In the genomic region with DNA sequence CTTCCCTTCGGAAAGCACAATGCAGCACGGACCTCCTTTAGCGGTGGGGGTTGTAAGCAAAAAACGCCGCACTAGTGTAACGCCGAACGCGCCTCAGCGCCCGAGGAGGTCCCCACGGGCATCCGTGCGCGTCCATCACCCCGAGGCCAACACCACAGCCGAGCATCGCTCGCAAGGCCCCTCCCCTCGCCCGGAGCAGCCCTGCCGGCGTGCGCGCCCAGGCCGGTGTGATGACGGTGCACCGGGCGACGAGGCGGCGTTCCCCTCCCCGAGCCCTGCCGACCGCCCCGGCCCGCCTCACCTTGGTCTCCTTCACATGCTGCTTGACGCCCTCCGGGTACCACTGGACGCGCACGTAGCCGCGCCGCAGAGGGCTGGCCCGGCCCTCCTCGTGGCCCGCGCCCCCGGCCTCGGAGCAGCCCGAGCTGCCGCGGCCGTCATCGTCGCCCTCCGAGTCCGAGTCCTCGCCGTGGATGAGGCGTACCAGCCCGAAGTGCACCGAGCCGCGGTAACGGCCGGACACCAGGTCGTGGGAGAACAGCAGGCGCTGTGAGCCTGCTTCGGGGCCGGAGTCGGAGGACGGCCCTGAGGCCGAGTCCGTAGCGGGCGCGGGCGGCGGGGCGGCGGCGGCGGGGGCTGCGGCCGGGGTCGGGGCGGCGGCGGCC, we compare ENCODE assay signal across 8 mouse cellular contexts. TPM values are rescaled to one million over a fixed set of nuclear protein-coding genes. Genes with fewer than 3 reads are reported as not detected.
DNase-seq lines count a peak whose midpoint lies in the region; ATAC-seq and TF ChIP-seq lines count a peak whose summit lies in the region.

No protein-coding gene starts in this region.

- peak overlapping the region; percentile 81 to 91 for H3K4me3 ChIP-seq in ES-E14 (ENCODE audit: insufficient read depth in 1 of 2, low read depth in 1 of 2, low read length in 2 of 2, poor library complexity in 1 of 2, severe bottlenecking in 1 of 2)

- H3K9ac ChIP-seq in ES-E14 (ENCODE audit: insufficient read depth, low read depth, low read length, poor library complexity, severe bottlenecking) = peak overlapping the region; percentile 79

- intact Hi-C loops in heart, postnatal 10 days (cut with DNase I) = no loop called here

- in situ Hi-C loops in ES-E14 (cut with MboI; ENCODE audit: low sequenced_read_pairs in 2 of 2, unreplicated experiment in 2 of 2) = no loop called here

- H3K27ac ChIP-seq in ES-E14 (ENCODE audit: insufficient read depth, low read depth, low read length, poor library complexity, severe bottlenecking) = no peak overlapping the region

- DNase-seq in ES-E14 (ENCODE audit: low read depth, low spot score) = no peak
- DNase-seq in brain, adult 2 months (ENCODE audit: low read depth, low spot score) = peak; percentile 74
- peak; percentile 59 to 61 for DNase-seq in heart, postnatal 10 days
- DNase-seq in layer of hippocampus, adult 9-11 months = peak; percentile 33
- DNase-seq in lung, postnatal 14 days = peak; percentile 43
- peak; percentile 31 for DNase-seq in ovary, postnatal 14 days (ENCODE audit: low spot score)
- peak; percentile 31 to 52 for DNase-seq in thymus, postnatal 10 days (ENCODE audit: low spot score in 2 of 2)

- H3K9me3 ChIP-seq in ES-E14 (ENCODE audit: control insufficient read depth, insufficient read depth, low read depth, low read length) = no peaks in the 10 kb centered on the region

- no peaks in the 10 kb centered on the region; the same call in 1 of the 2 replicates for H3K36me3 ChIP-seq in ES-E14 (ENCODE audit: control insufficient read depth, insufficient read depth, low read length, poor library complexity, severe bottlenecking)

- peak; percentile 67 for ATAC-seq in erythroblast, adult 5-6 weeks (replicated peaks; ENCODE audit: low FRiP score, poor library complexity, severe bottlenecking)

- peaks cover 5 to 8% of the 10 kb centered on the region in 2 experiments; a peak in 3 of 4 replicates for H3K4me1 ChIP-seq in ES-E14 (ENCODE audit: control insufficient read depth in 2 of 2, insufficient read depth in 2 of 2, low read length in 2 of 2, poor library complexity in 1 of 2)

TF ChIP-seq in ES-E14, 5 proteins besides CTCF, POLR2A, EP300 and RAD21:
- TF ChIP-seq ZNF384 (IDR thresholded peaks at IDR 0.05; ENCODE audit: low read depth, low read length) (no peak), HCFC1 (IDR thresholded peaks at IDR 0.05; ENCODE audit: borderline replicate concordance, insufficient read depth, low read length) (0 out of 2 replicates have a peak, but pooled peaks have one; percentile 39)

RNA-seq across cellular contexts. Expression of a gene that starts 0.4 kb away (rescaled TPM):
- 45.2 and 50.0 TPM in 2 replicates for total RNA-seq in ES-E14 (2012; rRNA removed)
- 473 and 508 TPM in 2 replicates for total RNA-seq in erythroblast, adult 5-6 weeks (2015; ENCODE audit: low replicate concordance)
- total RNA-seq in erythroblast, adult 5-6 weeks (2017; ENCODE audit: low replicate concordance) = 800 and 935 TPM in 2 replicates
- 10 to 100 TPM; 28.5 to 33.7 TPM for total RNA-seq in heart, postnatal 10 days (2021)

RNA-seq across cellular contexts. Expression of a gene that starts 5.4 kb away (rescaled TPM):
- total RNA-seq in ES-E14 (2012; rRNA removed) = 0.16 and 0.94 TPM in 2 replicates
- not detected in 2 replicates for total RNA-seq in erythroblast, adult 5-6 weeks (2015; ENCODE audit: low replicate concordance)
- not detected in 2 replicates for total RNA-seq in erythroblast, adult 5-6 weeks (2017; ENCODE audit: low replicate concordance)
- total RNA-seq in heart, postnatal 10 days (2021) = not detected

RNA-seq across cellular contexts. Expression of a gene that starts 46.0 kb away (rescaled TPM):
- 29.3 and 53.8 TPM in 2 replicates for total RNA-seq in ES-E14 (2012; rRNA removed)
- total RNA-seq in erythroblast, adult 5-6 weeks (2015; ENCODE audit: low replicate concordance) = 2.3 and 5.0 TPM in 2 replicates
- total RNA-seq in erythroblast, adult 5-6 weeks (2017; ENCODE audit: low replicate concordance) = 2.8 and 3.2 TPM in 2 replicates
- total RNA-seq in heart, postnatal 10 days (2021) = 10 to 100 TPM; 15.4 to 17.7 TPM

RNA-seq across cellular contexts. Expression of a gene that starts 50.1 kb away (rescaled TPM):
- 2.1 and 2.3 TPM in 2 replicates for total RNA-seq in ES-E14 (2012; rRNA removed)
- 14.2 and 15.9 TPM in 2 replicates for total RNA-seq in erythroblast, adult 5-6 weeks (2015; ENCODE audit: low replicate concordance)
- total RNA-seq in erythroblast, adult 5-6 weeks (2017; ENCODE audit: low replicate concordance) = 45.3 and 46.3 TPM in 2 replicates
- 1 to 10 TPM; 2.5 to 3.9 TPM for total RNA-seq in heart, postnatal 10 days (2021)
